Mouse (Mus musculus): ENCODE measurements around the gene Olfr1418.
"Not testable (repeated sequence)": the region's sequence is repeated elsewhere in the genome, so short reads cannot be mapped to it uniquely, and the experiment has no call there.

Gene Olfr1418

GRCm38 (mm10) chr19:11860966-11861365 is at the start of gene Olfr1418:
Gene Olfr1418 (minus strand): TSS chr19:11861066.
- no peak for DNase-seq

- no peak for DNase-seq
Observed at GRCm38 (mm10) chr19:11886265-11886664, 25.4 kb upstream of the Olfr1418 start, which contains the start of gene Olfr1420. Gene Olfr1420 (plus strand): TSS chr19:11886565.

GRCm38 (mm10) chr19:11878404-11878803 is 17.5 kb upstream of the Olfr1418 start:
- DNase-seq, result not testable (repeated sequence)

- no peak for DNase-seq
Observed at GRCm38 (mm10) chr19:11875006-11875405, 14.1 kb upstream of the Olfr1418 start, which contains the start of gene Olfr1419. Gene Olfr1419 (minus strand): TSS chr19:11875106.

- DNase-seq, result no peak
Observed at GRCm38 (mm10) chr19:11867837-11868236, 7.0 kb upstream of the Olfr1418 start.

- DNase-seq, result no peak
Observed at GRCm38 (mm10) chr19:11856506-11856905, 4.4 kb downstream of the Olfr1418 start.

- no peak for DNase-seq
Observed at GRCm38 (mm10) chr19:11854821-11855220, 6.0 kb downstream of the Olfr1418 start.

GRCm38 (mm10) chr19:11852652-11853051 is 8.2 kb downstream of the Olfr1418 start:
- no peak for DNase-seq

- DNase-seq, result no peak
Observed at GRCm38 (mm10) chr19:11846333-11846732, 14.5 kb downstream of the Olfr1418 start.

GRCm38 (mm10) chr19:11839119-11839518 is 21.7 kb downstream of the Olfr1418 start, which contains the start of gene Olfr1417:
Gene Olfr1417 (minus strand): TSS chr19:11839219.
- no peak for DNase-seq

- no peak for DNase-seq
Observed at GRCm38 (mm10) chr19:11823346-11824065, 37.4 kb downstream of the Olfr1418 start.

GRCm38 (mm10) chr19:11820211-11820610 is 40.7 kb downstream of the Olfr1418 start:
- DNase-seq, result no peak

- peak; percentile 86 to 90 for DNase-seq
Observed at GRCm38 (mm10) chr19:11819800-11820199, 41.1 kb downstream of the Olfr1418 start.

GRCm38 (mm10) chr19:11819143-11819700 is 41.6 kb downstream of the Olfr1418 start, which contains the start of gene Stx3:
Gene Stx3 (minus strand): TSS chr19:11819403.
- DNase-seq, result no peak

GRCm38 (mm10) chr19:11818199-11819142 is 42.4 kb downstream of the Olfr1418 start:
- DNase-seq, result peak; percentile 73 to 85

GRCm38 (mm10) chr19:11817586-11817985 is 43.3 kb downstream of the Olfr1418 start:
- DNase-seq, result no peak

GRCm38 (mm10) chr19:11816706-11817105 is 44.2 kb downstream of the Olfr1418 start:
- no peak for DNase-seq

GRCm38 (mm10) chr19:11814742-11815333 is 46.0 kb downstream of the Olfr1418 start:
- no peak for DNase-seq

GRCm38 (mm10) chr19:11813649-11814048 is 47.2 kb downstream of the Olfr1418 start:
- DNase-seq, result peak; percentile 25 to 61

GRCm38 (mm10) chr19:11813136-11813535 is 47.7 kb downstream of the Olfr1418 start:
- no peak for DNase-seq

GRCm38 (mm10) chr19:11811688-11812365 is 49.0 kb downstream of the Olfr1418 start:
- no peak for DNase-seq

- DNase-seq, result peak; percentile 49 to 64
Observed at GRCm38 (mm10) chr19:11810856-11811255, 50.0 kb downstream of the Olfr1418 start.

Data from lung, postnatal 4 days (tissue).